Mouse (Mus musculus) C2C12 (cell line): Measurements from ENCODE around the gene Slc44a1.

ENCODE experiments used
- CTCF ChIP-seq: IDR thresholded peaks from one replicate; pipeline ENCODE4 v1.5.1; 2011; ENCODE audit not compliant: control insufficient read depth, insufficient read depth, insufficient read length
- MYOD1 ChIP-seq: IDR thresholded peaks from one replicate; pipeline ENCODE4 v1.6.1; 2011; ENCODE audit warnings: low read depth; ENCODE audit not compliant: control insufficient read depth, insufficient read length

- no peak for TF ChIP-seq CTCF
- no peak for TF ChIP-seq MYOD1
These were observed 85.8 kb downstream of the Slc44a1 start for GRCm38 (mm10) chr4:53525994-53526393.
